Mouse (Mus musculus) liver, embryonic 13.5 days (tissue): ENCODE measurements at regions not wholly inside any gene's neighbourhood (a gene's known extent, or its start where the extent isn't known, plus 50 kb on each side); places are given as distances from the start of the nearest gene placed in this dataset.
"Not testable (repeated sequence)": the region's sequence is repeated elsewhere in the genome, so short reads cannot be mapped to it uniquely, and the experiment has no call there.

ENCODE experiments used
- ATAC-seq: fragments of 200-750 bp; cut with Nextera tagmentation; 2 replicates; pipeline ENCODE4 v1.8.0; 2017; ENCODE audit warnings: low read depth, mild to moderate bottlenecking, moderate number of reproducible peaks, moderate library complexity
- DNase-seq: peaks from one replicate; pipeline ENCODE4 v3.0.0; 2022
- H3K27ac ChIP-seq: fragments of 300-500 bp; sonication (generic); 2 replicates; pipeline ENCODE4 v1.5.1; 2015; ENCODE audit warnings: moderate library complexity, mild to moderate bottlenecking, inconsistent platforms
- H3K27me3 ChIP-seq: fragments of 300-500 bp; sonication (generic); 2 replicates; pipeline ENCODE4 v1.6.1; 2015; ENCODE audit warnings: mild to moderate bottlenecking, inconsistent platforms
- H3K36me3 ChIP-seq: fragments of 300-500 bp; sonication (generic); 2 replicates; pipeline ENCODE4 v1.6.1; 2015; ENCODE audit warnings: mild to moderate bottlenecking, inconsistent platforms
- H3K4me1 ChIP-seq: fragments of 300-500 bp; sonication (generic); replicated peaks from 2 replicates; pipeline ENCODE4 v1.6.1; 2015; ENCODE audit warnings: inconsistent platforms
- H3K4me2 ChIP-seq: fragments of 300-500 bp; sonication (generic); 2 replicates; pipeline ENCODE4 v1.6.1; 2015; ENCODE audit warnings: inconsistent platforms, mild to moderate bottlenecking, moderate library complexity
- H3K4me3 ChIP-seq: fragments of 300-500 bp; sonication (generic); replicated peaks from 2 replicates; pipeline ENCODE4 v1.5.1; 2015; ENCODE audit warnings: mild to moderate bottlenecking, inconsistent platforms
- H3K9ac ChIP-seq: fragments of 300-500 bp; sonication (generic); 2 replicates; pipeline ENCODE4 v1.6.1; 2015; ENCODE audit warnings: mild to moderate bottlenecking, inconsistent platforms
- H3K9me3 ChIP-seq: fragments of 300-500 bp; sonication (generic); replicated peaks from 2 replicates; pipeline ENCODE4 v1.6.1; 2016; ENCODE audit warnings: inconsistent platforms
- WGBS: fragments of 180-500 bp; shearing (Covaris S2); methylation state at CpG from one replicate; pipeline ENCODE4 v1.1.7; 2015; ENCODE audit not compliant: insufficient replicate concordance; 5-methylcytosine and 5-hydroxymethylcytosine counted together

DNA sequence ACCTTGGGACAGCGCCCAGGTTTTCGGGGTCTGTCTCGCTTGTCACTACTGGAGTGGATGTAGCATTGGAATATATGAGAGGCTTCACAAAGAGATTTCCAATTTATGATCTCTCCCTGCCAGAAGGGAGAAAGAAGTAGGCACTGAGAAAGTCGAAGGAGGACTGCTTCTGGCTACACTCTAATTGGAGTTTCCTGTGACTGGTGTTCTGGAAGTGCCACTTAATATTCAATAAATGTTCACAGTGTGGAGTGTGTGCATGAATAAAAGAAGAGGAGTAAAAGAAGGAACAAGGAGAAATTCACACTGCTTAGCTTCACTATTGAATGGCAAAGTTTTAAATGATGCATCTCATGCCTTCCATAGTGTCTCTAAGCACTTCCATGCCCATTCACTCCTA, 77.1 kb upstream of the Arhgap42 start:
- Histone ChIP-seq H3K9me3 (no peaks in the 10 kb centered on the region), H3K4me2 (no peak overlapping the region), H3K9ac (no peak overlapping the region), H3K27ac (no peak overlapping the region), H3K4me3 (no peak overlapping the region), H3K4me1 (no peaks in the 10 kb centered on the region), H3K36me3 (no peaks in the 10 kb centered on the region), H3K27me3 (no peaks in the 10 kb centered on the region)
- ATAC-seq (no peak), DNase-seq (no peak)
- WGBS, result 68% methylated on average over 4 of the region's 4 CpGs

DNA sequence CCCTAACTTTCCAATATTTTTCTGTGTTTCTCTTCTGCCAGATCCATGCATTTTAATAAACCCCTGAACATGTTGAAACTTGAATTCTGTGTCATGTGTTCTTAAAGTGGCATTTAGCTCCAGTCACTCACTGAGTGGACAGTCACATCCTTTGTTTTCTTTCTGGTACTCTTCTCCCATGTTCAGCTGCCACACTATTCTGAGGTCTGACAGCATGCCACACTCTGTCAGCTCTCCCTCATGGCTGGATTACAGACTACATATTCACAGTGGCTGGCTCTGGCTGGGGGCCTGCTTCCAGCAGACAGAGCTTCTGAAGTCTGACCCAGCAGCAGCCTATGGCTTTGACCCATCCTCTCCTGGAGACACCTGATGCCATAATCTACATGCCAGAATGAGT, 73.4 kb upstream of the Arhgap42 start:
- Histone ChIP-seq H3K27ac (no peak overlapping the region), H3K27me3 (no peaks in the 10 kb centered on the region), H3K36me3 (no peaks in the 10 kb centered on the region), H3K9me3 (no peaks in the 10 kb centered on the region), H3K9ac (no peak overlapping the region), H3K4me3 (no peak overlapping the region), H3K4me2 (no peak overlapping the region), H3K4me1 (no peaks in the 10 kb centered on the region)
- DNase-seq, result no peak
- no peak for ATAC-seq

- no peaks in the 10 kb centered on the region for H3K27me3 ChIP-seq
- H3K4me2 ChIP-seq, result no peak overlapping the region
- WGBS, result 76% methylated on average over 1 of the region's 2 CpGs
- no peak overlapping the region for H3K9ac ChIP-seq
- H3K36me3 ChIP-seq, result no peaks in the 10 kb centered on the region
- H3K4me1 ChIP-seq, result no peaks in the 10 kb centered on the region
- no peak overlapping the region for H3K27ac ChIP-seq
- ATAC-seq (no peak), DNase-seq (no peak)
- H3K4me3 ChIP-seq, result no peak overlapping the region
- H3K9me3 ChIP-seq, result no peaks in the 10 kb centered on the region
Measured at GRCm38 (mm10) chr9:9311627-9312265, 72.8 kb upstream of the Arhgap42 start.

- 63% methylated on average over 6 of the region's 6 CpGs for WGBS
- H3K4me2 ChIP-seq, H3K9ac ChIP-seq, H3K27ac ChIP-seq, H3K36me3 ChIP-seq, H3K27me3 ChIP-seq, H3K4me3 ChIP-seq, ATAC-seq, H3K9me3 ChIP-seq, H3K4me1 ChIP-seq, DNase-seq: not testable (repeated sequence)
Measured at GRCm38 (mm10) chr9:9311040-9311583, 72.2 kb upstream of the Arhgap42 start.

- Histone ChIP-seq H3K9ac (no peak overlapping the region), H3K36me3 (no peaks in the 10 kb centered on the region), H3K4me1 (no peaks in the 10 kb centered on the region), H3K4me3 (no peak overlapping the region), H3K9me3 (no peaks in the 10 kb centered on the region), H3K27me3 (no peaks in the 10 kb centered on the region), H3K4me2 (no peak overlapping the region), H3K27ac (no peak overlapping the region)
- WGBS, result 26% methylated on average over 3 of the region's 3 CpGs
- DNase-seq, result no peak
- no peak for ATAC-seq
Measured at GRCm38 (mm10) chr9:9290767-9291166, 51.9 kb upstream of the Arhgap42 start.

DNA sequence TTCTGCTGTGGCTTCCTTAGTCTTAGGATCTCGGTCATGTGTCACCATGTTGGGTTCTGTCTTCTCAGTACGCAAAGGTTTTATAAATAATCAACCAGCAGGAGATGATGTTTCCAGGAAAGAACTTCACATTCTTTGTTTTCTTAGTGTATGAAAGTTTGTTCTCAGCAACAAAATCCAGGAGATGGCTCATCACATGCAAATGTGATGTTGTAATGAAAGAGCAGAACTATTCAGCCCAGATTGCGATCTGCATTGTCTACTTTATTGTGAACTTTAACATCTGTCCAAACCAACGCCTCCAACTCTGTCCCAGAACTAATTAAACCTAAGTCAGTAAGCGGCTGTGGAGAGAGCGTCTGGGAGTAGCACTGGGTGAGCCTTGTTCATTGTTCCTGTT, 50.7 kb upstream of the Arhgap42 start:
- no peaks in the 10 kb centered on the region for H3K9me3 ChIP-seq
- H3K9ac ChIP-seq, result no peak overlapping the region
- no peak overlapping the region for H3K4me2 ChIP-seq
- no peaks in the 10 kb centered on the region for H3K4me1 ChIP-seq
- no peaks in the 10 kb centered on the region for H3K27me3 ChIP-seq
- no peak overlapping the region for H3K27ac ChIP-seq
- no peak overlapping the region for H3K4me3 ChIP-seq
- H3K36me3 ChIP-seq, result no peaks in the 10 kb centered on the region
- ATAC-seq (no peak), DNase-seq (no peak)
- 64% methylated on average over 6 of the region's 6 CpGs for WGBS
